Mouse (Mus musculus) fat pad, adult 2 months (tissue): ENCODE data around the gene Dlgap5.

Experiments used
- DNase-seq: peaks from one replicate; pipeline ENCODE4 v3.0.0-alpha.2; 2011; ENCODE audit warnings: low read depth, low spot score; ENCODE audit errors: extremely low read depth

Dlgap5 gene

DNA sequence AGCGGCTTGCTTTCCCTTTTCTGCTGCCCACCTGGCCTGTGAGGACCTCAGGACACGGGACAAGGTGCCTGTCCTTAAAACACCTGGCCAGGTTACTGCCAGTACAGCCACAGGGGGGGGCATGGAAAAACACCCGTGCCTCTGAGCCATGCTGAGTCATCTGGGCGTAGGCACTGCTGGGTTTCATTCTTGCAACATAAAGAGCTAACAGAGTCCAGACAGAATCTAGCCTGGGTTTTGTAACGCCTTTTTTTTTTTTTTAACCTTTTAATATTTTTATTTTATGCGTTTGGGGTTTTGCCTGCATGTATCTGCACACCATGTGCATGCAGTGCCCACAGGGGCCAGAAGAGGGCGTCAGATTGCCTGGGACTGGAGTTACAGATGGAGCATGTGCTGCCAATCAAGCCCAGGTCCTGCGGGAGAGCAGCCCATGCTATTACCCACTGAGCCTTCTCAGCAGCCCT lies 64.1 kb downstream of the Dlgap5 start:
- DNase-seq = peak; percentile 76

DNA sequence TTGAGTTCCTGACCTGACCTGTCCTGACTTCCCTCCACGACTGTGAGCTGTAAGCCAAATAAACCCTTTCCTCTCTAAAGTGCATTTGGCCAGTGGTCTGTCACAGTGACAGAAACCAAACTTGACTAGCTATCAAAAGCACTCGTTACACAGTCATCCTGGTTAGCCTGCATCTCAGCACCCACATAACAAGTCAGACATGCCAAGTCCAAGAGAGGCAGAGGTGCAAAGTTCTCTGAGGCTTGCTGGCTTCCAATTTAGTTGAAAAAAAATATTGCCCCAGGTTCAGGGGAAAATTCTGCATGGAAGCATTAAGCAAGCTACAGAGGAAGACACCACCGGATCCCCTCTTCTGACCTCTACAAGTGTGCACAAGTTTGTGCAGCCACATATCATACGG lies 65.0 kb downstream of the Dlgap5 start:
- no peak for DNase-seq

DNA sequence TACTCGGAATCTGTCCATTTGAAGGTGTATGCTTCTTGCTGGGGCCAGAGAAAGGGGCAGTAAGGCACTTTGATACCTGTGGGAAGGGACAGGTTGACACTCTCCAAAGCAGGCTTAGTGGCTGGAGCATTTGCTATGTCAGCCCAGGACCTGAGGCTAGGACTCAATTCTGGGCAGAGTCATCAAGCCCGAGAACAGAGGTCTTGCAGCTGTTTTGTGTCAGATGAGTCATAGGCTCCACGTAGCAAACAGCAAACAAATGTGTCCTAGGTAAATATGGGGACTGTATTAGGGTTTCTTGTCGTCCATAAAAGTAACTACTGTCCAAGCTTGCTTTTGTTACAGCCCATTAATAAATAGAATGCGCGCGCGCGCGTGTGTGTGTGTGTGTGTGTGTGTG lies 65.9 kb downstream of the Dlgap5 start:
- no peak for DNase-seq

DNA sequence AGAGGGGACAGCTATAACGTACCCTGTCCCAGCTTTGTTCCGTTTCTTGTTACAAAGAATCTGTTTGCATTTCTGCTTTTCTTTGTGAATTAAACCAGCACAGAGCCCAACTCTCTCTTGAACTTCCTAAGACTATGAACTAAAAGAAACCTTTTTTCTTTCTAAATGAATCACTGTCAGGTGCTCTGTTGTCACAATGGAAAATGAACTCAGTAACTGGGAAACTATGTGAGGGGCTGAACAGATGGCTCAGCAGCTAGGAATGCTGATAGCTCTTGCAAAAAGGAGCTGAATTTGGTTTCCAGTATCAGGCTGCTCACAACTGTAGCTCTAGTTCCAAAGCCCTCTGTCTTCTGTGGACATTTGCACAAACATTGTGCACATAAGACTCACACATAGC lies 67.2 kb downstream of the Dlgap5 start:
- no peak for DNase-seq

DNA sequence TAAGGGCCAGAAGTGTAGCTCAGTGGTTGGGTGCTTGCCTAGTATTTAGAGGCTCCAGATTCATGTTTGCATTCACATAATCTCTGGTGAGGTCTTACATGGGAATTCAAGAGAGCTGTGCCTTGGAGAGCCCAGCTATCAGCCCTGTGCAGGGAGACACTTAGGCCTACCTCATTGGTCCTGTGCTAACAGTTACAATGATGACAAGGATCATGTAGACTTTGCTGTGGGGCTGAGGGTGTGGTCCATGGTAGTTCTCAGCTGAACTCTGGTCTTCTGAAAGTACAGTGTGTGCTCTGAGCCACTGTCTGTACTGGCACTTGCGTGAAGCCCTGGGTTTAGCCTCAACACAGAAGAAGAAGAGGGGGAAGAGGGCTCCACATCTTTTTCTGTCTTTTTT lies 71.5 kb downstream of the Dlgap5 start:
- DNase-seq = no peak

DNA sequence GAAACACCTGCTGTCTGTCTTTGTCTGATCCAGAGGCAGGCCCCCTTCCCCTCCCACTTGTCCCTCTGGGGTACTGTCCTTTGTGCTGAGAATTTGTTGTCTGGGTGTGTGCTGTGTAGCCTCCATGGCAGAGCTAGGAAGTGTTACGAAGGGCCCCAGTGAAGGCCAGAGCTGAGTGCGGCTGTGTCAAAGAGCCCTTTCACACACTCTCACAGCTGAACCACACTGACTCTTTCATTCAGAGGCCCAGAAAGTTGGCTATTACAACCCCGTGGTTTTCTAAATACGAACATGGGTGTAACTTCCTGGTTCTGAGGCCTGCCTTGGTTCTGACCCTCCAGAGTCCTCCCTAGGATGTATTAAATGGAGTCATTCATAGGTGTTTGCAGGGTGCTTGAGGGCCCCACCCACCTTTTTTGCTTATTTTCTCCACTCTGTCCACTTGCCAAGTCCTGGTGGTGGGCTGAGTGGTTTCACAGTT lies 76.4 kb downstream of the Dlgap5 start:
- DNase-seq = no peak

DNA sequence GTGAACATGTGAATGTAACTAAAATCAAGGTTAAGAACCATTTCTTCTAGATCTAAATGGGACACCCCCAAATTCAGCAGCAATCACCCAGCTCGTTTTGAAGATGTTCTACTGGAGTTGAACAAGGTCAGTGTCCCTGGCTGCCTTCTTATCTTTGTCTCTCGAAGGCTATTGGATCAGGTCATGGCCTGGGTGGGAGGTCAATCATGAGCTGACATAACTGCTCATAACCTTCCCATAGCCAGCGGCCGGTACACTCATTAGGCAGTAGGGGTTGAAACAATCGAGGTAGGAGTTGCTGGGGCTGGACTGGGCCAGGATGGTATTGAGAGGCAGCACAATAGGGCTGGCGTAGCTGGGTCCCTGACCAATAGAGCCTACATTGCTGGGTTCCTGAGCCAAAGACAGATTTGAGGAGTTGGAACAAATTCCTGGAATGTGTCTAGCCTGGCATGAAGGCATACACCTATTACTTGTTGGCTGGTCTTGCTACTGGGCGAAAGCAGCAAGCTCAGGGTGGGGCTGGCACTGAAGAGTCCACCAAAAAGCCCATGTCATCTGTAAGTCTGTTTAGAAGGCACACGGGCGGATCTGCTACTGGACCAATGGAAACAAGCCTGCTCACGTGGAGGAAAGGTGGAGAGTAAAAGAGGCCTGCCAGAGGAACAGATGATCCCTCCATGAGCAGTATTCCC lies 77.8 kb downstream of the Dlgap5 start:
- DNase-seq = no peak
